8 mouse cellular contexts compared by ENCODE assay signal in genomic region chr14:67536787-67537659, GRCm38 (mm10).
DNase-seq lines count a peak whose midpoint lies in the region; ATAC-seq and TF ChIP-seq lines count a peak whose summit lies in the region.

No protein-coding gene starts in this region.

- intact Hi-C loops in gastrocnemius, postnatal 14 days (cut with DNase I; ENCODE audit: low total_unique reads): no loop called here

- H3K36me3 ChIP-seq in midbrain, embryonic 11.5 days (ENCODE audit: control insufficient read depth, insufficient read depth, low read length): no peaks in the 10 kb centered on the region
- H3K36me3 ChIP-seq in kidney, embryonic 16.5 days (ENCODE audit: insufficient read depth, low read length): no peaks in the 10 kb centered on the region

- no peaks in the 10 kb centered on the region for H3K9me3 ChIP-seq in midbrain, embryonic 11.5 days (ENCODE audit: control insufficient read depth, low read length)
- no peaks in the 10 kb centered on the region for H3K9me3 ChIP-seq in kidney, embryonic 16.5 days (ENCODE audit: low read length)

- no peak for TF ChIP-seq CTCF in brain, embryonic 14.5 days (IDR thresholded peaks at IDR 0.05; ENCODE audit: borderline replicate concordance, extremely low read depth, insufficient read depth, insufficient read length)

- DNase-seq in brain, embryonic 14.5 days (ENCODE audit: low read depth): peak; percentile 94
- DNase-seq in embryo, embryonic 10.5 days (ENCODE audit: low spot score): peak; percentile 61
- peak; percentile 40 for DNase-seq in gastrocnemius, postnatal 14 days
- peak; percentile 59 to 73 for DNase-seq in layer of hippocampus, postnatal 10 days (ENCODE audit: low spot score in 2 of 2)
- DNase-seq in midbrain, embryonic 11.5 days (ENCODE audit: low spot score, missing footprints): no peak
- DNase-seq in T-cell, adult 2 months (ENCODE audit: low spot score): no peak
- no peak for DNase-seq in kidney, postnatal 25 days

- no peak overlapping the region for H3K4me3 ChIP-seq in midbrain, embryonic 11.5 days (ENCODE audit: low read depth, low read length)
- H3K4me3 ChIP-seq in kidney, embryonic 16.5 days (ENCODE audit: low read length): no peak overlapping the region

- H3K27ac ChIP-seq in midbrain, embryonic 11.5 days (ENCODE audit: low read depth, low read length): 0 out of 2 replicates have a peak overlapping the region, but pooled peaks have one; percentile 40
- no peak overlapping the region for H3K27ac ChIP-seq in kidney, embryonic 16.5 days (ENCODE audit: low read length)

- WGBS in midbrain, embryonic 11.5 days: 27% methylated on average over 8 of the region's 8 CpGs
- 47% methylated on average over 8 of the region's 8 CpGs for WGBS in kidney, embryonic 16.5 days

- peaks cover 10% of the 10 kb centered on the region for H3K4me1 ChIP-seq in midbrain, embryonic 11.5 days (ENCODE audit: control insufficient read depth, insufficient read depth, low read length)
- H3K4me1 ChIP-seq in kidney, embryonic 16.5 days (ENCODE audit: insufficient read depth, low read length): no peaks in the 10 kb centered on the region

- H3K4me2 ChIP-seq in midbrain, embryonic 11.5 days: no peak overlapping the region
- no peak overlapping the region for H3K4me2 ChIP-seq in kidney, embryonic 16.5 days (replicated peaks; ENCODE audit: low read depth, low read length)

- no peaks in the 10 kb centered on the region for H3K27me3 ChIP-seq in midbrain, embryonic 11.5 days (ENCODE audit: control insufficient read depth, insufficient read depth, low read length)
- H3K27me3 ChIP-seq in kidney, embryonic 16.5 days (ENCODE audit: insufficient read depth, low read length): no peaks in the 10 kb centered on the region

- H3K9ac ChIP-seq in midbrain, embryonic 11.5 days (ENCODE audit: low read length): no peak overlapping the region
- H3K9ac ChIP-seq in kidney, embryonic 16.5 days (replicated peaks; ENCODE audit: low read length): no peak overlapping the region

- no peak for TF ChIP-seq POLR2A in brain, embryonic 14.5 days (IDR thresholded peaks at IDR 0.05; ENCODE audit: borderline replicate concordance, extremely low read depth, insufficient read depth, insufficient read length, poor library complexity, severe bottlenecking)

- ATAC-seq in midbrain, embryonic 11.5 days (ENCODE audit: low FRiP score): peak; percentile 72
- ATAC-seq in kidney, embryonic 16.5 days (ENCODE audit: low FRiP score, low TSS enrichment): no peak

Comparison
In these comparisons a context has a peak if more than half of its experiments do, and no peak if none do; other contexts are left out.
1. DNase-seq: peak in brain, embryonic 14.5 days (single experiment), embryo, embryonic 10.5 days (single experiment), gastrocnemius, postnatal 14 days (single experiment) and layer of hippocampus, postnatal 10 days (2 of 2); none in midbrain, embryonic 11.5 days (single experiment), T-cell, adult 2 months (single experiment) and kidney, postnatal 25 days (0 of 2).